Comparison of ENCODE assay signal across 24 mouse cellular contexts in genomic region chr2:3796543-3796942, GRCm38 (mm10).
"Had no signal": no experiment of that assay in that cellular context is flagged by ENCODE, and none has a peak within 500 bp of the region (broad histone marks: within the 10 kb centered on the region; RNA-seq: fewer than 3 reads in every experiment).

No protein-coding gene starts in this region.

- H3K27me3 ChIP-seq: limb, embryonic 15.5 days; midbrain, embryonic 15.5 days had no signal

- H3K9me3 ChIP-seq: limb, embryonic 12.5 days; limb, embryonic 15.5 days; midbrain, embryonic 15.5 days; neural tube, embryonic 13.5 days had no signal

- H3K27ac ChIP-seq: limb, embryonic 12.5 days; limb, embryonic 15.5 days; liver, embryonic 14.5 days; macrophage; midbrain, embryonic 15.5 days; neural tube, embryonic 13.5 days; stomach, postnatal 0 days had no signal

- H3K4me2 ChIP-seq: limb, embryonic 12.5 days; limb, embryonic 15.5 days; liver, embryonic 11.5 days; lung, embryonic 14.5 days; midbrain, embryonic 15.5 days; neural tube, embryonic 13.5 days had no signal

- H3K9ac ChIP-seq: limb, embryonic 12.5 days; limb, embryonic 15.5 days; liver, embryonic 14.5 days; liver, postnatal 0 days; lung, embryonic 14.5 days; midbrain, embryonic 15.5 days; neural tube, embryonic 13.5 days had no signal

- H3K4me3 ChIP-seq: limb, embryonic 12.5 days; limb, embryonic 15.5 days; midbrain, embryonic 15.5 days; myocyte; neural tube, embryonic 13.5 days had no signal

- H3K36me3 ChIP-seq: limb, embryonic 12.5 days; limb, embryonic 15.5 days; midbrain, embryonic 15.5 days; neural tube, embryonic 13.5 days had no signal

- H3K4me1 ChIP-seq: limb, embryonic 12.5 days had no signal

- ATAC-seq: intestine, embryonic 16.5 days; liver, postnatal 0 days; lung, postnatal 0 days; midbrain, embryonic 15.5 days had no signal

- DNase-seq: kidney, adult 18-20 months; kidney, adult 9 months; kidney, postnatal 25 days; layer of hippocampus, postnatal 36 days; left cerebral cortex, postnatal 4 days; liver, postnatal 0 days; lung, embryonic 14.5 days; right cerebral cortex, adult 18-20 months; right cerebral cortex, postnatal 14 days; right cerebral cortex, postnatal 4 days; thymus, adult 2 months; thymus, postnatal 14 days; thymus, postnatal 4 days had no signal
